Mouse (Mus musculus) liver, adult 2 months (tissue): ENCODE measurements at regions not wholly inside any gene's neighbourhood (a gene's known extent, or its start where the extent isn't known, plus 50 kb on each side); places are given as distances from the start of the nearest gene placed in this dataset.

Experiments
- CTCF ChIP-seq: fragments of 200-500 bp; IDR thresholded peaks from 2 replicates; pipeline ENCODE4 v1.5.1; 2011; ENCODE audit warnings: low read depth, low read length, control low read depth
- POLR2A ChIP-seq: fragments of 200-500 bp; IDR thresholded peaks from 2 replicates; pipeline ENCODE4 v1.6.1; 2011; ENCODE audit warnings: low read length, control low read depth; ENCODE audit not compliant: insufficient read depth; ENCODE audit errors: extremely low read depth

GRCm38 (mm10) chr6:89256022-89256421 is 106.4 kb downstream of the Plxna1 start:
- TF ChIP-seq CTCF (no peak), POLR2A (no peak)
